Mouse (Mus musculus): ENCODE measurements around the gene Ak8.

DNA sequence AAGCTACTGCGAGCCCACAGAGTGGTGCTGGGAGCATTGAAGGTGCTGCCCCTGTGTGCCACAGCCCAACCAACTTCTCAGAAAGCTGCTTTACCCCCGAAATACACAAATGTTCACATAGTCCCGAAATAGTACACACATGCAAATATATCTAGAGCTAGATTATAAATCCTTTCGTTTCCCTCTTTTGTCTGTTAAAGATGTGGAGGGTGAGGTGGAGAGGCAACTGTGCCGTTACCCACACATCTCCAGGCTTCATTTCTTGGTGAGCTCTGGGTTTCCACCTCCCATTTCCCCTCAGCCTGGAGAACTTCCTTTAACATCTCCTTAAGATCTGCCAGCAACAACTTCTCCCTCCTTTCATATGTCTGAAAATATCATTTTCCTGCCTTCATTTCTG, 40.2 kb downstream of the Ak8 start:
- TF ChIP-seq FLI1 (IDR thresholded peaks at IDR 0.05; ENCODE audit: low read length) (no peak), GATA1 (IDR thresholded peaks at IDR 0.05; ENCODE audit: borderline replicate concordance, low read length) (no peak)

Data from megakaryocyte, embryonic 14.5 days (primary cell).